Mouse (Mus musculus) cerebellum, postnatal 36 days (tissue): ENCODE results near the gene Vipr2.

Source experiments
- DNase-seq, 2 experiments: peaks; one replicate each; pipeline ENCODE4 v3.0.0; 2021 to 2022; ENCODE audit warnings: mixed read lengths in 2 of 2

Vipr2 gene

GRCm38 (mm10) chr12:116077074-116077854 is at the start of gene Vipr2:
Vipr2 (plus strand) TSS chr12:116077726.
- peak; percentile 48 to 49 for DNase-seq

GRCm38 (mm10) chr12:116028095-116028494 is 49.4 kb upstream of the Vipr2 start:
- no peak for DNase-seq

- DNase-seq, result no peak
Observed at GRCm38 (mm10) chr12:116035346-116035745, 42.2 kb upstream of the Vipr2 start.

- DNase-seq, result no peak
Observed at GRCm38 (mm10) chr12:116044785-116045184, 32.7 kb upstream of the Vipr2 start.

GRCm38 (mm10) chr12:116047440-116048377 is 29.8 kb upstream of the Vipr2 start, which contains the start of gene Zfp386:
Zfp386 (plus strand) TSS chr12:116047724.
- DNase-seq, result peak; percentile 98 to 100

- no peak for DNase-seq
Observed at GRCm38 (mm10) chr12:116048766-116049165, 28.8 kb upstream of the Vipr2 start.

GRCm38 (mm10) chr12:116049236-116049635 is 28.3 kb upstream of the Vipr2 start:
- no peak for DNase-seq

- DNase-seq, result no peak
Observed at GRCm38 (mm10) chr12:116049701-116050100, 27.8 kb upstream of the Vipr2 start.

- DNase-seq, result no peak
Observed at GRCm38 (mm10) chr12:116054342-116054741, 23.2 kb upstream of the Vipr2 start.

- DNase-seq, result no peak
Observed at GRCm38 (mm10) chr12:116056112-116056511, 21.4 kb upstream of the Vipr2 start.

GRCm38 (mm10) chr12:116061561-116062193 is 15.8 kb upstream of the Vipr2 start:
- DNase-seq, result no peak

GRCm38 (mm10) chr12:116062194-116062583 is 15.3 kb upstream of the Vipr2 start:
- no peak for DNase-seq

- DNase-seq, result no peak
Observed at GRCm38 (mm10) chr12:116063020-116063419, 14.5 kb upstream of the Vipr2 start.

- DNase-seq, result peak; percentile 64 to 71
Observed at GRCm38 (mm10) chr12:116071023-116071422, 6.5 kb upstream of the Vipr2 start.

GRCm38 (mm10) chr12:116077855-116078366 is 385 bp downstream of the Vipr2 start:
- no peak for DNase-seq

GRCm38 (mm10) chr12:116083125-116083524 is 5.6 kb downstream of the Vipr2 start:
- no peak for DNase-seq

- no peak for DNase-seq
Observed at GRCm38 (mm10) chr12:116084294-116084693, 6.8 kb downstream of the Vipr2 start.

- DNase-seq, result no peak
Observed at GRCm38 (mm10) chr12:116086951-116087600, 9.6 kb downstream of the Vipr2 start.

GRCm38 (mm10) chr12:116089836-116090235 is 12.3 kb downstream of the Vipr2 start:
- DNase-seq, result peak; percentile 42 to 62

GRCm38 (mm10) chr12:116094765-116095555 is 17.4 kb downstream of the Vipr2 start:
- DNase-seq, result no peak

- DNase-seq, result no peak
Observed at GRCm38 (mm10) chr12:116096361-116096904, 18.9 kb downstream of the Vipr2 start.
